Mouse (Mus musculus): Measurements from ENCODE around the gene Glis3.

The Glis3 gene

GRCm38 (mm10) chr19:28258480-28258879, 421.4 kb downstream of the Glis3 start:
- no peak for DNase-seq (ENCODE audit: low spot score in 2 of 2)

GRCm38 (mm10) chr19:28247345-28247744, 432.5 kb downstream of the Glis3 start:
- no peak for DNase-seq (ENCODE audit: low spot score in 2 of 2)

DNA sequence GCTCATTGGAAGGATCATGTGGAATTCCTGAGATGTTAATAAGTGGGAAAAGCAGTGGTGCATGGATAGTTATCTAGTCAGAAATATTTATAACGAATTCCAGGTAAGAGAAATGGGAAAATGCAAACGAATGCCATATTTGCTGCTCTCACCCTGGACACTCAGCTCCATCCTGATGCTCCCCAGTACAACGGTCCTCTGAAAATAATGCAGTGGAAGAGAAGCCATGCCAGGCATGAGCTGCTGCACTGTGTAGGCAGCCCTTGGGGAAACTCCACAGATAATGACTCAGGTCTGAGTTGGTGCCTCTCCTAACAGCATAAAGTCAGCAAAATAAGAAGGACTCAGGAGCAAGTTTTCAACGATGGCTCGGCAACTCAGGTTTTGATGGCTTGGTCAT, 433.7 kb downstream of the Glis3 start:
- DNase-seq (ENCODE audit: low spot score in 2 of 2), result no peak

- DNase-seq (ENCODE audit: low spot score in 2 of 2), result no peak
Observed at GRCm38 (mm10) chr19:28238073-28238472, 441.8 kb downstream of the Glis3 start.

DNA sequence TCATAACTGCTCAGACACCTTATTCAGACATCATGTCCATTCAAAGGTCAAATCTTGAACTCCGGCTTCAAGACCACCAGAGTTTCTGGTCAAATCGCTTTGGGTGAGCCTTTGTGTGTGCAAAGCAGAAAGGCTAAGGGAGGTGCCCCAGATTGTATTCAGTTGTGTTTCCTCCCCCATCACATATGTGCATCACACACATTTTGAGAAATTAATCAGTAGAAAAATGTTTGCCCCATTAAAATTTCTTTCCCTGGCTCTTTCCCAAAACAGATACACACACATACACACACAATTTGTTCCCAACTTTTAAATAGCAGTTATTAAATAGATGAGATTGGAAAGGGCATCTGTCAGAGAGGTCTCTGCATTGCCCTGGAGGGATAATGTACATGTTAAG, 442.3 kb downstream of the Glis3 start:
- DNase-seq (ENCODE audit: low spot score in 2 of 2), result no peak

- no peak for DNase-seq (ENCODE audit: low spot score in 2 of 2)
Observed at GRCm38 (mm10) chr19:28235571-28235970, 444.3 kb downstream of the Glis3 start.

DNA sequence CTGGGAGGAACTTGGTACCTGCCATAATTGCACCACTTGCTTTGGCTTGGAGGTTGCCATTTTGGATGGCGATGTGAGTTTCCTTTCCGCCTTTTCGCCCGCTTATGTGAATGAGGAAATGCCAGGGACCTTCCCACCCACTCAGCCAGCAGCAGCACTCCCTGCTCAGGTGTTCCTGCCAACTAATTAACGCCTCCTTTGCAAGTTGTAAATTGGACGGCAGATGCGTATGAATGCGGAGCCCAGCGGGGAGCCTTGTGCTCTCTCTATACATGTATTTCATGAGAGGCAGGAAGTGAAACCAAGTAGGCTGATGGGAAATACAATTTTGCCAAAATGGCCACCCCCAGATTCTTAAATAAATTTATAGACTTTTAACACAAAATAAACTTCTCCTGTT, 444.8 kb downstream of the Glis3 start:
- no peak for DNase-seq (ENCODE audit: low spot score in 2 of 2)

DNA sequence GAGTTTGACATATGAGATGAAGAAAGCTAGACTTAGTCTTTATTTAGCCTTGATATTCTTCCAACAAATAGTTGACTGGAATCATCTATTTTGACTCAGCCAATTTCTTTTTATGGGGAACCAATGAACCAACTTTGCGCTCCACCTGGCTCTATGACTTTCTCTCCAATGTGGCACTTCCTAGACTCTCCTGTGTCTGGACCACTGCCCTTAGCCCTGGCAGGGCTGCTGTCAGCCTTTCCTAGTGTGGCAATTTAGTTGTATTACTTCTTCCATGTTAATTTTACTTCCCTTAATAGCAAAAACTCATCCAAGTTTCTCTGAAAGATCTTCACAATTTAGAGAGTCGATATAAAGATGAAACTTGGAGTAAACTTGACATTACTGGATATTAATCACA, 445.2 kb downstream of the Glis3 start:
- no peak for DNase-seq (ENCODE audit: low spot score in 2 of 2)

DNA sequence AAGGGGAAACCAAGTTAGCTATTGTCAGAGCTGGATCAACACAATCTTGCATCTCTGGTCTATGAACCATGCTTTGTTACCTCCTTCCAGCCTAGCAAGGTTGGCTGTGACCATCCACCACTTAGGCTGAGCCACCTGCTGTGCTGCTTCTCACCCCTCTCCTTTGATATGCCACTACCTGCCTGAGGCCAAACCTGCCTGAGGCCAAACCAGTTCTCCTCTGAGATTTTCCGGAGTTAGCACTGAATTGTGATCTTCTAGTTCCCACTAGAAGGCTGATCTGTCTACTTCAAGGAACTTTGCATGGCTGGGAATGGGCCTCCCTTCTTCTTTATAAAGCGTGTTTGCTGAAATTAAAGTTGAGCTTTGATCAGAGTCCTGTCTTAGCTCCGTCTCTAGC, 448.4 kb downstream of the Glis3 start:
- DNase-seq (ENCODE audit: low spot score in 2 of 2), result no peak

DNA sequence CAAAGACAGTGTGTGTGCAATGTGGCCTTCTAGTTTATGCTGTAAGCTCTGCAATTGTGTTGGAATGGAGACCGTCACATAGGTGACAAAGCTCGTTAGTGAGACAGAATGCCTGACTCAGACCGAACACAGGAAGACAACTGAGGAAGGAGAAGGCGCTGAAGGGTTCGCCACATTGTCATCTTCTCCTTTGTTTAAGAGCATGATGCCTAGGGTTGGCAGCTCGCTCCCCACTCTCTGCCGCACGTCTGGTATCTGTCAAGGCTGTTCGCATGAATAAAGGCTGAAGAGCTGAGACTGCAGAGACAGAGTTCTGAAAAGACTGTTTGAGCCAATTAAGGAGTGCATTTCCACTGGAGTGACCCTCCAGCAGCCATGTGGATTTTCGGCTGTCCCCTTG, 452.4 kb downstream of the Glis3 start:
- no peak for DNase-seq (ENCODE audit: low spot score in 2 of 2)

DNA sequence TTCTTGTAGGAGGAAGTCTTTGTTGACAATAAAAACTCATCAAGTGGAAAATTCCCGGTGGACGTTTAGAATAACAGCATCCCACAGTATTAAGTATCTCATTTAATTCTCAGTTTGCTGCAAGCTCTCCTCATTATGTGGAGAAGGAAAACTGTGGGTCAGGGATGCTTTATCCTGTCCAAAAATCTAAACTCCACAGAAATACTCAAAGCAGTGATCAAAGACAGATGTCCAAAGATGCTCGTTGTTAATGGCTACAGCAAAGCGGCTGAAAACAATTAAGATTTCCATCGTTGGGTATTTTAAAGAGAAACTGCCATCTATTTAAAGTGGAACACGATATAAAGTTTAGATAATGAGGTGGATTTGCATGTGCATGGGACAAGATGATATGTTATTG, 454.2 kb downstream of the Glis3 start:
- no peak for DNase-seq (ENCODE audit: low spot score in 2 of 2)

DNA sequence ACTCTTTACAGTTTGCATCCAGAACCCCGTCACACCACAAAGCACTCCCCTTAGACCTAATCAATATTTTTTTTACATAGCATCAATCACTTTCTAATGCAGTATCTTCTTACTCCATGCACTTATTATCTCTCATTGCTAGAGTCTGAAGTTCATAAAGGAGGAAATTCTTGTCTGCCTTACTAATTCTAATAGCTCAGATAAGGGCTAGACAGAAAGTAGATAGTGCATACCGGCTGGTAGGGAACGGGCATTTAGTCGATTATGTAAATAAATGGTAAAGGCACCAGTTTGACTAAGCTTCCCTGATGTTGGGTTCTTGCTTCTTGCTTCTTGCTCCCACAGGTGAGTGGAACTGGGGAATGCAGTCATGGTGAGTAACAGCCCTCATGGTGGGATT, 468.2 kb downstream of the Glis3 start:
- DNase-seq (ENCODE audit: low spot score in 2 of 2), result no peak

Measured in urinary bladder, adult 18-20 months (tissue).